Mouse (Mus musculus) olfactory bulb, adult 2 months (tissue): ENCODE measurements at regions not wholly inside any gene's neighbourhood (a gene's known extent, or its start where the extent isn't known, plus 50 kb on each side); places are given as distances from the start of the nearest gene placed in this dataset.

Experiments
- CTCF ChIP-seq: fragments of 200-500 bp; IDR thresholded peaks from 2 replicates; pipeline ENCODE4 v1.5.1; 2012; ENCODE audit warnings: low read depth, mild to moderate bottlenecking, low read length, moderate library complexity; ENCODE audit not compliant: insufficient read depth
- POLR2A ChIP-seq: fragments of 200-500 bp; IDR thresholded peaks from 2 replicates; pipeline ENCODE4 v1.6.1; 2012; ENCODE audit warnings: mild to moderate bottlenecking, low read depth, low read length, moderate library complexity; ENCODE audit not compliant: insufficient read depth

- TF ChIP-seq CTCF (no peak), POLR2A (no peak)
These were observed 96.5 kb upstream of the Thbs1 start for GRCm38 (mm10) chr2:118015182-118015581.
